Mouse (Mus musculus) urinary bladder, adult 2 months (tissue): Measurements from ENCODE around the gene Dek. TPM values are rescaled to one million over a fixed set of nuclear protein-coding genes. Genes with fewer than 3 reads are reported as not detected.
A peak's percentile ranks its signal among the peaks of the same experiment; 100 is the strongest.

Experiments used
- DNase-seq: peaks from one replicate; pipeline ENCODE4 v3.0.0; 2022; ENCODE audit warnings: low spot score
- polyA plus RNA-seq: library from polyadenylated mRNA; depleted of rRNA; stranded (reverse); fragments of >200 nt; gene quantifications from 2 replicates; pipeline ENCODE4 v1.2.3, GENCODE M21; 2012; rRNA removed

The Dek gene
- polyA plus RNA-seq: 59.3 and 67.7 TPM in 2 replicates

- DNase-seq: peak; percentile 81
Measured at GRCm38 (mm10) chr13:47105711-47106579, at the start of gene Dek. TSS of gene Dek (minus strand) at chr13:47106201.

DNA sequence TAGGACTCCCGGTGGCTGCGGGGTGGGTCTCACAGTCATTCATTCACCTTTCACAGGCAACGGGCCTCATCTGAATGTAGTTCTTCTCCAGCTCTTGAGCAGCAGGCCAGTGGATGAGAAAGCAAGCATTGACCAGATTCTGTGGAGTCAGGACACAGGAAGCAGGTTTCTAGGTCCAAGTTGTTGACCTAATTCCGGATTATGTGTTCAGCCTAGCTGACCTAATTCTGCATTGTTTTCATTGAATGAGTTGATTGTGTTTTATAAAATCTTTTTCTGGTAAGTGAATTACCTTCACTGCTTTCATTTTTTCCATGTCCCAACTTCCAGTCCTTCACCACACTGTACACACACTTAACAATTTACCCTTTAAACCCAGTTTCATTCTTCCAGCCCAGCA lies 48.9 kb upstream of the Dek start:
- no peak for DNase-seq

DNA sequence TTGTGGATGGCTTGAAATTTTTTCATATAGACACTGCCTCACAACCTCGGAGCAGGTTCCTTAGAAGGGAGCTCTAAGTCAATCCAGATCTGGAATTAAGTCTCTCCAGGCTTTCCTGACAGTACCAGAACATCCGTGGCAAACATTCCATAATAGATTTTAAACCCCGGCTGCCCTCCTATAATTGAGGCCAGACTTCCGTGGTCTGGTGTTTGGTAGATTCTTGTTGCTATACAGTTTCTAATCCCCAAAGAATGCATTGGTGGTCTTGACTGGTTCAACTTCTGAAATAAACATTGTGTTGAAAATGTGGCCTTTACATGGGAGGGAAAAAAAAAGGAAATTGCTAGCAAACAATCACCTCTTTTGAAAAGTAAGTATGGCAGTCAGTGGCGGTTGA lies 47.2 kb upstream of the Dek start:
- DNase-seq: no peak

DNA sequence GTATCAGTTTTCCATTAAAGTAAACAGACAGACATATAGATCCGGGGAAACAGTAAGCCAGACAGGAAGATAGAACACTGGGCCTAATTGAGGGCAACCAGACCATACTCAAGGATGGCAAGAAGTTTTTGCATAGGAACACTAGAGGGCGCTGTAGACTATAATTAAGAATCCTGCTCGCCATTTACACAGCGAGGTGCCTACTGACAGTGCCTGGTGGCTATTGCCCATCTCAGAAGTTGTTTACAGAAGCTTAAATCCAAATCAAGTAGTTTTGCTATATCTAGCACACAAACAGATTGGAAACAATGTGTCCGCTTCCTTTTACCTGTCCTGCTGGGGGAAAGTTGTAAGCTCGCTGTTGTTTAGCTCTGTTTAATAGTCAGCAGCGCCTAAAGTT lies 46.4 kb upstream of the Dek start:
- no peak for DNase-seq

DNA sequence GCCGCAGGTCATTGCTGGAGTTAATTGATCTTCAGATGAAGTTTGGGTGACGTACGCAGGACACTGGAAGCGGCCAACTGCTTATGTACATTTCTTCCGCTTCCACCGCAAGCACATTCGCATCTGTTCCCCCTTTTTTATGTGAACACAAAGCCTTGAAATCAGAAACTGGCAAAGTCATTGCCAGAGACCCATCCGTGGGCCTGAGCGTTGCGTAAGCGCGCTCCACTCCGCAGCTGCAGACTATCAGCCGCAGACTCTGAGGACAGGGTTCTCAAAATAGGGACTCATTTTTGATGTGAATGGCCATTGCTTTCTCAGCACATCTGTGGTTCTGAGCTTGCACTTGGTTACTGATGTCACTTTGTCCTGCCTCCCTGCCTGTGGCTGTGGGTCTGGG lies 45.1 kb upstream of the Dek start:
- no peak for DNase-seq

DNA sequence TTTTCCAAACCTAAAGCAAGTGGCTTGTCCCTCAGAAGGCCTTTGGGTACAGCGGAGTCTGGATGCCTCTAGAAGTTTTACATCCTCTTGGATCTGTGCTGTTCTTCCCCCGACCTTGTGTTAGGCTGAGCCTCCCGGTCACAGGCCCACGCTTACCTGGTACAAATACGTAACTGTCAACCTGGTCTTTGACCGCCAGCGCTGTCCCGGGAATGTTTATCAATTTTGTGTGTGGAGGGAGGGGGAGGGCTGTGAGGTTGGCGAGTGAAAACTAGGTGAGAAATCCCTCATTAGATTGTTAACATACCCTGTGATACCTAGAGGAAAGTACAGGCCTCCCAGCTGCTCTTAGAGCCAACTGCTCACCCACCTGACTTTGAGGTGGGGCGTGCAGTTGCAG lies 44.0 kb upstream of the Dek start:
- no peak for DNase-seq

DNA sequence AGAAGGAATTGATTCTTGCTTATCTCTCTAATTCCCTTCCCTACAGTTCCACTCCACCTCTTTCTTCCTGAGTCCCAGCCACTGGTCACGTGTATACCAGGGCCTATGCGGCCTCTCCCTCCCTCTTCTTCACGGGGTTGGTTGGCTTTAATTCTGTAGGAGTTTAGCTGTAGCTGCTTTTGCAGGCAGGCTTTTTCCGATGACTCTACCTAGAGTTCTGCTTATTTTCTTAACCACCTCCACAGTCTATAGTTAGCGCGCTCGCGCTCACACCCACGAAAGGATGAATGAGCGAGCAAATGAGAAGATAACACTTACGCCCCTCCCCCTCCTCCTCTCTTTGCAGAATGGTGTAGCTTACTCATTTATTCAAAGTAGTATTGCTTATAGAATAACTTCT lies 42.6 kb upstream of the Dek start:
- no peak for DNase-seq

DNA sequence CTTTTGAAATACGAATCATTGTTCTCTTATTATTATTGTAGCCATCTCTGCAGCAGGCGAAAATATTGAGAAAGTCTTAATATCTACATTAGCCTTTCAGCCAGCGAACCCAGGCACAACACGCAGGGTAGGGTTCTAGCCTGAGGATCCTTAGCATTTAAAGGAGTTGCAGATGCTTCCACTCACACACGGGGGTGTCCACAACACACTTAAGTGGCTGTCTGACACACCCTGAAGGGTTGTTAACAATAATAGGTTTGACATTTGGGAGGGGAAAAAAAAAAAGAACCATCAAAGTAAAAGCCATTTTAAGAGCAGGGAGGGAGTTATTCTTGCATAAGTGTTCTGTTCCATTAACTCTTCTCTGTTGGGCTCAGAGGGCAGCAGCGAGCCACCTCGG lies 40.4 kb upstream of the Dek start:
- DNase-seq: no peak

- no peak for DNase-seq
Measured at GRCm38 (mm10) chr13:47145939-47146338, 39.9 kb upstream of the Dek start.

DNA sequence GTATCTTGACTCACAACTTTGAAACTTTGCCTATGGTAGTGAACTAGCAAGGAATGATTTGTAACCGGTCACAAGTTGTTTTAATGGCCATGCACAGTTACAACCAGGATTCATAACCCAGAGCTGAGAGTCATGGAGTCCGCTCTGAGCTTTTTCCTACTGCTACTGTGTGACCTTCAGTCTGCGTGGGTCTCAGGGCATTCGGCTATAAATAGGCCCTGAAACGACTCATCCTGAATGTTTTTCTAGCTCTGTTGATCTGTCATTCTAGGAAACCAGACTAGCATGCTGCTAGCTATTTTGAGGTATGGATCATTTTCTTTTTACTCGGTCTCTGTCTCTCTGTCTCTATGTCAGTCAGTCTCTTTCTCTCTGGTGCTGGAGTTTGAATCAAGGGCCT lies 36.8 kb upstream of the Dek start:
- no peak for DNase-seq

DNA sequence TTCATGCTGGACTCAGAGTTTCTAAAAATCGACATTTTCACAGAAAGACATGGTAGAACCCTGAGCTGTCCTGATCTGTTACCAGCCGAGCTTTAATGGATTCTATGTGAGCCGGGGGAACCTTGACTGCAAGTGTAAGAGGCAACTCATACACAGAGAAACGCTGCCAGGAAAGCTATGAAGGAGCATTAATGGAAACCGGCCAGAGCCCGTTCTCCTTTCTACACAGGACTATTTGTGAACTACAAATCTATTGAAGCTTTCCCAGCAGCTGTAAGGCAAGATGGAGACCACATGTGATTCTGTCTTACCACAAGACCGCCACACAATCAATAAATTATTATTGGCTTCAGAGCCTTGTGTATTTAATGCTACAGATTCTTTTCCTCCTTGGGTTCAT lies 29.7 kb upstream of the Dek start:
- DNase-seq: no peak

DNA sequence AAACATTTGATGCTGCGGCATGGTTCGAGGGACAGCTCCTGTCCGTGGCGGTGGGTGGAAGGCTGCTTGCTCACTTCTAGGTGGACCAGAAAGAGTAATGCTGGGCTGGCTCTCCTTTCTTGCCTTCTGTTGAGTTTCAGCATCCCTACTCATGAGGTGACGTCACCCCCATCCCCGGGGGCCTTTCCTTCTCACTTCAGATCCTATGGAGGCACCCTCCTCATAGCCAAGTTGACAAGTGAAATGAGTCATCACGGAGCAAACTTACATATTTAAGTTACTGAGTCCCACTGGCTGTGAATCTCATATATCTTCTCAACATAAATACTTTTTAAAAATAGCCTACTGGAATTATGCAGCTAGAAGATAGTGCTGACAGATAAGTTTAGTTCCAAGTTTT lies 28.8 kb upstream of the Dek start:
- DNase-seq: no peak

GRCm38 (mm10) chr13:47133058-47133457 lies 27.1 kb upstream of the Dek start:
- no peak for DNase-seq

GRCm38 (mm10) chr13:47129090-47129489 lies 23.1 kb upstream of the Dek start:
- DNase-seq: no peak

- no peak for DNase-seq
Measured at GRCm38 (mm10) chr13:47125595-47125994, 19.6 kb upstream of the Dek start.

DNA sequence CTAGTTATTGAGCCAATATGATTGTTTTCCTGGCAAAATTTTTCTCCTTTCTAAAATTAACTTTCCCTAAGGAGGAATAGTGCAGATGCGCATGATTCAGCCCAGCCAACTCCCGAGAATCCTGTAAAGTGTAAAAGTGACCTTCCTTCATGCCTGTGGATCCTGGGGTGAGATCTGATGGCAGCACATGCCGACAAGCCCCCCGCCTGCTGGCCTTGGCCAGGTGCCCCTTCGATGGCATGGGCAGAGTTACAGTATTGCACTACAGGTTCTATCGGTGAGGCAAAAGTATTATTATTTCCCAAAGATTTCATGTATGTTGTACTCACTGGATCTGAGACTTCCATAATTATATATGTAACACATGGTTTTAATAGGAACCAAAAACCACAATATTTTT lies 19.0 kb upstream of the Dek start:
- DNase-seq: no peak

GRCm38 (mm10) chr13:47124449-47124848 lies 18.4 kb upstream of the Dek start:
- no peak for DNase-seq

GRCm38 (mm10) chr13:47122537-47123430 lies 16.8 kb upstream of the Dek start, which contains the start of gene Rnf144b:
TSS of gene Rnf144b (plus strand) at chr13:47122656.
- peak; percentile 40 for DNase-seq

GRCm38 (mm10) chr13:47121333-47121889 lies 15.4 kb upstream of the Dek start:
- no peak for DNase-seq

- no peak for DNase-seq
Measured at GRCm38 (mm10) chr13:47116000-47116399, 10.0 kb upstream of the Dek start.

GRCm38 (mm10) chr13:47112924-47113323 lies 6.9 kb upstream of the Dek start:
- DNase-seq: no peak

- DNase-seq: no peak
Measured at GRCm38 (mm10) chr13:47112056-47112455, 6.1 kb upstream of the Dek start.
